Mouse (Mus musculus) spleen, adult 18-20 months (tissue): ENCODE results near the gene Ube2h.
"Not testable (repeated sequence)": the region's sequence is repeated elsewhere in the genome, so short reads cannot be mapped to it uniquely, and the experiment has no call there.

ENCODE experiments used
- DNase-seq, 2 experiments: peaks; one replicate each; pipeline ENCODE4 v3.0.0; 2022; ENCODE audit warnings: mixed read lengths in 2 of 2

The Ube2h gene

DNA sequence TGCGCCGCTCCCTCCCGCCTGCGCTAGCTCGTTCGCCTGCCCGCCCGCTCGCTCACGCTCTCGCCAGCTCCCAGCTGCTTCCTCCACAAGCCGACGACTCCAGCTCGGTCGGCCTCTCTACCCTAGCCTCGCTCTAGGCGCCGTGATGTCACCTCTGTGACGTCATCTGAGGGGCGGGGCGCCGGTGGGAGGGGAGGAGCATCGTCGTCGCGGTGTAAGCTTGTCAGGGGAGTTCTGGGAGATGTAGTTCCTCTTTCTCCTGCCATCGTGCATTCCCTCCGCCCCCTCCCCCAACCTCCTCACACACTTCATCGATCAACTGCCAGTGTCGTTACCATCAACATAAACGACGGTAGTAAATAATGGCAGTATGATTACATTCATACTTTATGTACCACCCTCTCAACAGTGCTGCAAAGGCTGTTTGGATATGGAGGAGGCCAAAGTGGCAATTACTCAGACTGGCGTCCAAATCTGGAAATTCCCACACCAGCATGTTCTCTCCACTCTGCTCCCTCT lies at the start of gene Ube2h:
Gene Ube2h (minus strand): TSS at position 141 of the 519 bp plus-strand sequence.
- peak; percentile 100 for DNase-seq

DNA sequence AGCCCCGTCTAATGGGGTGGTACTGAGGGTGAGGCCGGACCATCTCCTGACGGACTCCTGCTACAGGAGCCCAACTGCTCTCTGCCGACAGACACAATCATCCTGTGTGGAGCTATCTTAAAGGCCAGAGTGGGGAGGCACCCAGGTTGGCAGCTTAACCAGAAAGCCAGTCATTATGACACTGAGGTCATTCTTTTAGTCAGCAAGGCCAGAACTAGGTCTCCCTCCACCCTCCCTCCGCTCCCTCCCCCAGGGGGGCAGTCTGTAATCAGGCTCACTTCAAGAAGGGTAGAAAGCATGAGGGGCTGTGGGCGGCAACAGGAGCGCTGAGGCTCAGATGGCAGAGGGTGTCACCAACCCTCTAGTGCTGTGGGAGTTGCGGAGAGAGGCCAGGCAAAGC lies 49.3 kb upstream of the Ube2h start:
- no peak for DNase-seq

DNA sequence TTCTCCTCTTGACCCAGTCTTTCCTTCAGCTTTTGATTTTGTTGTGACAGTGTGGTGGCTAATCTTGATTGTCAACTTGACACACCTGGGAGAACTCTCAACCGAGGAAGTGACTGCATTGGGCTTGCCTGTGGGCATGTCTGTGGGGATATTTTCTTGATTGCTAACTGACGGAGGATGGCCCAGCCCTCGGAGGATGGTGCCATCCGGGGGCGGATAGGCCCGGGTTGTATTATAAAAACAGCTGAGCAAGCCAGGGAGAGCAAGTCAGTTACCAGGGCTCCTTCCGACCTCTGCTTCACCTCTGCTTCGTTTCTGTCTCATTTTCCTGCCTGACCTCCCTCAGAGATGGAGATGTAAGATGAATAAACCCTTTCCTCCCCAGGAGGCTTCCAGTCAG lies 48.4 kb upstream of the Ube2h start:
- no peak for DNase-seq

DNA sequence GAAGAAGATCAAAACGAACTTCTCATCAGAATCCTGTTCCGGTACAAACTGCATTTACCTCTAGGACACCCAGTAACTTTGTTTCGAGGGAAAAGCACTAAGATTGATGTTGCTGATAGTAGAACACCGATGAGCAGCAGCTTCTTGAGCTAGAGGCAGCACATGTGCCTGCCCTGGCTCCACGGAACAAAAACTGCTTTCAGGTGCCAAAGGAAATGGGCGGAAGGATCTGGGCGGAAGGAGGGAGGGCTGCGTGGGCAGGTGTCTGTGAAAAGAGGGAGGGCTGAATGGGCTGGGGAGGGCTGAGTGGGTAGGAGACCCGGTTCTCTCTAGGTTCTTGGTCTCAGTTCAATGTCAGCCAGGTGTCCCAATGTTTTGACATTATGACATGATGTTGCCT lies 47.0 kb upstream of the Ube2h start:
- DNase-seq: no peak

DNA sequence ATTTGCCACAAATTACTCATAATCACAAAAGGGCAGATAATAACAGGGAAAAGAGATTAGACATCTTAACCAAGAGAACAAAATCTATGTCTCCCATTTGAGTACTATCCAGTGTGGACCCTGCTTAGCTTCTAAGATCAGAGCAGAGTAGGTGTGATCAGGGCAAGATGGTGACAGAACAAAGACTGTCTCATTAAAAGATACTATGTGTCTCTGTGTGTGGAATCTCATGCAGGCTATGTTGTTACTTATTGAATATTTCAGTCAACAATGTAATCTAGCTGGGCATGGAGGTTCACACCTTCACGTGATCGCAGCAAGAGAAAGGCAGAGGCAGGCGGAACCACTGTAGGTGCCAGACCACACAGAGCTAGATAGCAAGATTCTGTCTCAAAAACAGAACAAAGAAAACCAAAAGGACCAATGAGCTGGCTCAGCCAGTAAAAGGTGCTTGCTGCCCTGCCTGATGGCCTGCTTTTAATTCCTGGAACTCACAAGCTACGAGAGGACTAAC lies 43.0 kb upstream of the Ube2h start:
- DNase-seq: no peak

DNA sequence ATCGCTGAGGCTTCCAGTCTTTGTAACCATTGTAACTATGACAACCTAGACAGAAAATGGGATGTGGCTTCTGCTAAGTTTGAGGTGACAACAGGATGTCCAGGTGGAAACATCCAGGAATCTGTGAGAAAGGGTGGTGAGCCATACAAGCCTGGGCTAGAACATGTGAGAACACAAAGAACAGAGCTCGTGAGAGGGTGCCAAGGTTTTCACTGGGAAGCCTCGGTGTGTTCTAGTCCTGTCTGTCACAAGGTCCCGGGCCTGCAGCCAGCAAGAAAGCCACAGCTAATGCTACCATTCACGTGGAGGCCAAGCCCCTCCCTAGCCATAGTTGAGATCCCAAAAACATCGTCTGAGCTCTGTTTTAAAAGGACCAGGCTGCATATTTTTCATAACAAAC lies 42.4 kb upstream of the Ube2h start:
- no peak for DNase-seq

DNA sequence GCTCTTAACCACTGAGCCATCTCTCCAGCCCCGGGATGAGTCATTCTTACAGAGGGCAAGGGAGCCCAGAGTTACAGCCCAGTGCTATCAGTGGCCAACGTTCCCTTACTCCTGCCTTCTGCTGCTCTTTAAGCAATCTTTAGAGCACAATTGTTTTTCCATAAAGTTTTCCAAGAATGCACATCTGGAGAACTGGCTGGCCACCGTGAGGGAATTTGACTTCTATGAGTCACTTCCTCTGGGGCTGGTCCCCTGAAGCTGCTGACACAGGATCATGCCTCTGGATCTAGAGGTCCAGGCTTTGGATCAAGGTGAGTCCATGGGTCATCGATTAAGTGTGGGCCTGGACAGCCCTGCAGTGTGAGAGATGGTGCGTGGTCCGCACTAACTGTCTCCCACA lies 39.7 kb upstream of the Ube2h start:
- DNase-seq: no peak

DNA sequence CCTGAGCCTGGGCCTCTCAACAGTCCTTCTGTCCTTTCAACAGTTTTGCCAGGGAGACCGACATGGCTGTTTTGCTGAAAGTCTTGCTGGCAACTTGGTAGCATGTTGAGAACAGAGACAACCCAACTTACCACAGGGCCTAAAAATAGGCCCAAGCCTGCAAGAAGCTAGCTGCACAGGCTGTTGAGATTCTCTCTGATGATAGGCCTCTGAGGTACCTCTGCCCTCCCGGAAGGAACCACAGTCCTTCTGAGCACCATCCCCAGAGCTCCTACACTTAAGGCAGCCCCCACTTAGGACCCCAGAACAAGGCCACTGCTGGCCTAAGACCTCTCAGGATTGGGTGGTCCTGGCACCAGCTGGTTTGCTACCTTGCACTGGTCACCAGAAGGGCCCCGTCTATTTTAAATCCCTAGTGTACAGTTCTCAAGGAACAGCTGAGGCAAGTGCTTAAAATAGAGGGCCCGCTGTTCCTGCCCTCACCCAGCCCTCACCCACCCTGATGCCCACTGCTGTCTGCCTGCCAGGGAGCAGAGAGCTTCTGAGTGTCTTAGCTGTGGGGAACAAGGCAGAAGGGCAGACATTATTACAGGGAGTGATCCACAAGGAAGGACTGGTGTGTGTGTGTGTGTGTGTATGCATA lies 36.0 kb upstream of the Ube2h start:
- DNase-seq: no peak

DNA sequence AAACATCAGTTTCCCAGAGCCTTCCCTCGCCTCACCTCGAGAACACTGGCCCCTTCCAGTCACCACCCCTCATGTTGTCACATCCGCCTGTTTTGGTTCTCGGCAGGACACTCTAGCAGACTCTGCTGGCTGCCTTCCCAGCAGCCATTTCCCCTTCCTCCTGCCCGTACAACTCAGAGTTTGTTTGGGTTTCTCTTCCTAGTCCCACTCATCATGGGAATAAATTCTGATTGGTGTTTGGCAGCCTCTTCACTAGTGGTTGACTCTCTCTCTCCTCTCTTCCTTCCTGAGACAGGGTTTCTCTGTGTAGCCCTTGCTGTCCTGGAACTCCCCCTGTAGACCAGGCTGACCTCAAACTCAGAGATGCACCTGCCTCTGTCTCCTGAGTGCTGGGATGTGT lies 32.6 kb upstream of the Ube2h start:
- DNase-seq: peak; percentile 48 to 49

DNA sequence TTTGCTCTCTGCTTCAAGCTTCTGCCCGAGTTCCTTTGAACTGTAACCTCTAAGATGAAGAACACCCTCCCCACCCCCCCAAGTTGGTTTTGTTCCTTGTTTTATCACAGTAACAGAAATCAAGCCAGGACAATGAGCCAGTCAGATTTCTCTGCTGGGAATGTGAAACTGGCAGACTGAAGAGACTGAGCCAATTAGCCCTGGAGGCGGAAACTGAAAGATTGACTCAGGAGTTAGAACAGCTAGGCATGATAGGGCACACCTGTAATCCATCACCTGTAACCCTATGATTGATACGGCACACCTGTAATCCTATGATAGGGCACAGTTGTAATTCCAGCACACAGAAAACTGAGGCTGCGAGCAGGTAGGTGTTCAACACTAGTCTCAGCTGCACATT lies 27.9 kb upstream of the Ube2h start:
- DNase-seq: no peak

DNA sequence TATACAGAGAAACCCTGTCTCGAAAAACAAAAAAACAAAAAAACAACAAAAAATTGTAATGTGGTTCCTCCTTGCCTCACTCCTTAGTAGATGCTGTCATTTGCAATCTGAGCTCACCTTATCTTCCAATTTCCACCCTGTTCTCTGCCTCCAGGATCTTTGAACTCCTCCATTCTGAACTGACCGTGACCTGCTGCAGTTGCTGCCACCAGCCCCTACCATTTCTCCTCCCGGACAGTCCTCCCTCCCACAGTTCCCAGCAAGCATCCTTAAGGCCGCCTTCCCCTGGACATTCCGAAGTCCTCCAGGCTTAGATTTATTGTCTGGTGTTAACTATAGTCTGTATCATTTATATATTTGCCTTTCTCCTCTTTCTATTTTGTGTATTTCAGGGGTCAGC lies 26.4 kb upstream of the Ube2h start:
- DNase-seq: no peak

DNA sequence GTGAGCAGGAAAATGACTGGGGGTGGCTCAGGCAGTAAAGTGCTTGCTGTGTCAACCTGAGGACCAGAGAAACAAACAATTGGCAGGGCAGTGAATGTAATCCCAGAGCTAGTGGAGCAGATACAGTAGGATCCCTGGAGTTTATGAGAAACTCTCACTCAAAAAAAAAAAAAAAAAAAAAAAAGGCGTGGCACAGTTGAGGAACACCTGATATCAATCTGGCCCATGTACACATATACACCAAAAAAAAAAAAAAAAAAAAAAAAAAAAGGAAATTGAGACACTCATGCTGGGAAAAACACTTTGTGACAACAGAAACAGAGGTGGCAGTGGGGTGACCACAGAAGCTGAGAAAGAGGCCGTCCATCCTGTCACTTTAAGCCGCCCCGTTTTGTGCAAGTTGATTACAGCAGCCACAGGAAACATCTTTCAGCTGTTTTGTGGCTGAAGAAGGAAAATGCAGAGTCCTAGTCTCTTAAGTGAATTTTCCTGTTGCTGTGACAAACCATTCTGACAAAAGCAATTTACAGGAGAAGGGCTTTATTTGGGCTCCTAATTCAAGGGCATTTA lies 21.7 kb upstream of the Ube2h start:
- DNase-seq: no peak

DNA sequence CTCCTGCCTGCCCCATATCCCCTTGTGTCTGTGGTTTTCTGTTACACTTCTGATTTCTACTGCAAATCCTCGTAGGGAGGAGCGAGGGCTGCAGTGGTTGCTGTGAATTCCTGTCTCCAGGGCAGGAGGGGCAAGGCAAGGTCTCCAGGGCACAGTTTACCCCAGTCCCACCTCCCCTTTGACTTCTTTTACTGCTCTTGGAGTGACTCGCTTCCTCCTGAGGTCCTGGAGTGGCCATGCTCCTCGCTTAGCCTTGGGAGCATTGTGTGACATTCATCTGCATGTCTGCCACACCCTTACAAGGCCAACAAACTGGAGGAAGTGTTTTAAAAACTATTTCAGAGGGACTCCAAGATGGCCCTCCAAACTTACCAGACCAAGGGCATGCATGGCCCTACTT lies 16.7 kb upstream of the Ube2h start:
- no peak for DNase-seq

DNA sequence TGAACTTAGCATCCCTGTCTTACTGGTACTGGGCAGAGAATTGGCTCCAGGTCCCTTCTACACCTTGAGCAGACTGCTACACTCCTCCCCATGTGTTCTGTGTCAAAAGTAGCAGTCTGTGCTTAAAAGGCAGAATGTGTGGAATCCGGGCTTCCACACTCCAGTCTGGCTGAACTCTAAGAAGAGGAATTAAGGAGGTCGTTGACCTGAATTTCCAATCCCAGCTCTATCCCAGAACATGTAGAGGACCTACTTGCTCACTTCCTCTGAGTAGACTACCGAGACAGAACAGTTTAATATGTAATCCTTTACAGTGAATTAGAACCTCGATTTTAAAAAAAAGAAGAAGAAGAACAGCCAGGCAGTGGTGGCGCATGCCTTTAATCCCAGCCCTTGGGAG lies 14.9 kb upstream of the Ube2h start:
- DNase-seq: no peak

DNA sequence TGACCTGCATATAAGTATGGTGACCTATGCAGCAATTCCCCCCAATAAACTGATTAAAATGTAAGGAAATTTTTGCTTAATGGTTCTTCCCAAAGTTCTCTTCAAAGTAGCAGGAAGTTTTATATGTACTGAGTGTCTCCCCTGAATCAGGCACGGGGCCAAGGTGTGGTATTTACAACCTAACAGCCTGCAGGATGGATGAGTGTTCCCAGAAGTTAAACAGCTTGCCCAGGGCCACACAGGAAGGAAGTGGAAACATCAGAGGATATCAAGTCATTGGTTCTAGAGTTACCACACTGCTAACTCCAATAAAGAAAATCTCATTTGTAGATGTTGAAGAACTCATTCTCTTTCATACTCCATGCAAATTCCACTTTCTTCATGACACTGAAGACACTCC lies 7.7 kb upstream of the Ube2h start:
- no peak for DNase-seq

DNA sequence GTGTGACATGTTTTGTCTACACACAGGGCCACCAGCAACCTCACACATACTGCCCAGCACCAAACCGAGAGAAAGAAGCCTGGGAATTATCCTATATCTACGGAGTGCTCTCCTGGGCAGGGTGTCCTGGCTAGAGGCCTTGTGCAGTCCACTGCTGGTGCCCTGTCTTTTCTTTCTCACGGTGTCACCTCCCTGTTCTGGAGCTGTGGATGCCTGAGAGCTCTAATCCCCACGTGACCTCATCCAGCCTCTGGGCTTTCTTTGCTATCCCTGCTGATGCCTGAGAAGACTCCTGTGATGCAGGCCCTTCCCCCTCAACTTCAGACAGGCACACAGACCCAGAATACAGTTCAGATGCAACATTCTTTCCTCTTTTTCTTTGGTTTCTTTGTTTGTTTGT lies 4.4 kb upstream of the Ube2h start:
- DNase-seq: no peak

DNA sequence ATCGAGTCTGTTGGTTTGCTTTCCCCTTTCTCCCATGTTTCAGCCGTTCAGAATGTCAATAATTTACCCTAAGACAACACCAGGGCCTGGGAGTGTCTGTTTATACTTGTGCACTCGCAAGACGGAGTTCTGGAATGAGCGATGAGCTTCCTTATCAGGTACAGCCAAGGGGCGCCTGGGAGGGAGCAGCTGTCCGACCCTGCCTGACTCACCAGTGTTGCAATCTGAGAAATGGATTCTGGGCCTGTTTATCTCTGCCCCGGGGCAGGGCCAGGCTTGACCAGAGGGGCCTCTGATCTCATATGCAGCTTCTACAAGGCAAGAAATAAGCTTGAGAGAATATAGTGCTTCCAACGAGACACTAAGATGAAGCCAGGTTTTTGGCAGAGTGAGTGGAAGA lies 3.4 kb upstream of the Ube2h start:
- no peak for DNase-seq

DNA sequence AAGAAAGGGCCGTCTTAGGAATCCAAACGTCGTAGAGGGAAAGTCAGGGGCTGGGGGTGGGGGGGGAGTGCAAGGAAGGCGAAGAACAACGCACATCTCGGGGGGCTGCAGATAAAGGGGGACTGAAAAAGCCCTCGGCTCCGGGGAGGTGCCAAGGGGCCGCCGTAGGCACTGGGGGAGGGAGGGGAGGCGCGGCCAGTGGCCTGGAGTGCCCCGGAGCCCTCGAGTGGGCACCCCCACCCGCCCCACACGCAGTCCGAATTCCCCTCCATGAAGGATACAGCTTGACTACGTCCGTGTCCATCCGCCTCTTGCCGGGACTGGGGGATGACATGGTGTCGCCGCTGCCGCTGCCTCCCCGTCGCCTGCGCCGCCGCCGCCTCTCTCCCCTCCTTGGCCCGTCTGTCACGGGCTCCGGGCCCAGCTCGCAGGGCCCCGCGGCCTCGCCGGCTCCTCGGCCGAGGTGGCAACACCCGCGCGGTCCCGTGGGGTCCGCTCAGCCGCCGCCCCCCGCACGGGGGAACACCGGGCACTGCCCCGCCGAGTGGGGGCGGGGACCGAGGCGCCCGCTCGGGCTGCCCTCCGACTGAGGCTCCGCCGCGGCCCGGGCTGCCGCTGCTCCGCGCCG lies 454 bp downstream of the Ube2h start:
- DNase-seq: not testable (repeated sequence)

DNA sequence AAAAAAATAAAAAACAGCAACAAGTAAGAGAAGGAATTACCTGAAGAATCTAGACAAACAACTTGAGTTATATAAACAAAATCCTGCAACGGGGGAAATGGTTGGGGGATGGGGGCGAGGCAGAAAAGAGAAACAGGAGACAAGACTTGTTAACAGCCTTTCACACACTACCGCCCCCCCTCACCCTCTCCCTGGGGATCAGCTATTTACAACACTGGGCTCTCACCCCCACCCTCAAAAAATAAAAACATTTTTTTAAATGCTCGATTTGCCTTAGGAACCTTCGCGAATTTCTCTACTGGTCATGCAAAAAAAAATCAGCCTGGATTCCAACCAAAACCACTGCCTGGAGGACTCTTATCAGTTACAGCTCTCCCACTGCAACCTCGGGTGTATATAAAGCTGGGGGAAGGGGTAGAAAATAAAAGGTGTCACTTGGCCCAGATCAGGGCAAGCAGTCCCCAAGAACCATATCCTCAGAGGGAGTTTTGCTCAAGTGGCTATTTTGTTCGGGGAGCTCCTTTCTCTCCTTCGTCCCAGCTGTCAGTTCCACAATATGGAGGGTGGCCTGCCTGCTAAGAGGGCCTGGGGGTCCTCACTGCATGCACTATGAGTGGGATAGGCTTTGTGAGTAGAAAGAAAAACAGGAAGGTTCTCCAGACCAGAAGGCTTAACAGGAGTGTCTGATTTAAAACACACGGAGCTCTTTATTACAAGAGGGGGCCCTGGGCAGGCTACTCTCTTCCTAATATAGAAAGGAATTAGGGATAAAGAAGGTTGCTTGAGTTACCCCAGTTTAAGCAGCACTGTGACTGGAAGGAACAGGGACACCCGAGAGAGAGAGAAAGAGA lies 1.3 kb downstream of the Ube2h start:
- DNase-seq: peak; percentile 36 to 52

DNA sequence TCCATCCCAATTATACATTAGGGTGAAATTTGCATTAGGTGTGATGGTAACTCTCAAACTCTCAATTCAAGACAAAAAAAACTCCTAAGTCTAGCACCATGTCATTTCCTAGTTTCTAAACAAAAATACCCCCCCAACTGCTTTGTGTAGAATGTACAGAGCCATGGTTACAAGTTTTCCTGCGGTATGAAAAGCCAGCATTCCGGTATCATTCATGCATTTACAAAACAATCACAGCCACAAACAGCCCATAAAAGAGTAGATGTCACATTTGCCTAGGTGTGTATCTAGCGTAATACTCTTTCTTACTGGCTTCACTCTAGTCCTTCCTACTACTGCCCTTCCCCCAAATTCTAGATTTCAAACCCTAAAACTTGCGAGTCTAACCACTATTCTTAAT lies 2.2 kb downstream of the Ube2h start:
- no peak for DNase-seq

DNA sequence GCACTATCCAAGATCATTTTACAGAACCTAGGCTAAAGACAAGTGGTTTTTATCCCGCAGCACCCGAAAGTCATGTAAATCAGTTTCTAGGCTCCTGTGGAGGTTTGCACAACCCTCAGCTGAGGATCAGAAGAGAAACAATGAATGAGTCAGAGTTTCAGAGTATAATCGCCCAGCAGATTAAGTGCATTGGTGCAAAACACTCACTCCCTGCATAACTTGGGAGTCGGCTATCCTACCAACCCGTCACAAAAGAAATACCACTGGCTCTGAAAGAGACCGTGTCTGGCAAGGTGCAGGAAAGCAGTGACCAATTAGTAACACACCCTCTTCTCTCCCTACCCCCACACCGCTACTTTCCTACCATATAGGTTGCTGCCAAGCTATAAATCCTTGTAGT lies 3.4 kb downstream of the Ube2h start:
- DNase-seq: no peak

DNA sequence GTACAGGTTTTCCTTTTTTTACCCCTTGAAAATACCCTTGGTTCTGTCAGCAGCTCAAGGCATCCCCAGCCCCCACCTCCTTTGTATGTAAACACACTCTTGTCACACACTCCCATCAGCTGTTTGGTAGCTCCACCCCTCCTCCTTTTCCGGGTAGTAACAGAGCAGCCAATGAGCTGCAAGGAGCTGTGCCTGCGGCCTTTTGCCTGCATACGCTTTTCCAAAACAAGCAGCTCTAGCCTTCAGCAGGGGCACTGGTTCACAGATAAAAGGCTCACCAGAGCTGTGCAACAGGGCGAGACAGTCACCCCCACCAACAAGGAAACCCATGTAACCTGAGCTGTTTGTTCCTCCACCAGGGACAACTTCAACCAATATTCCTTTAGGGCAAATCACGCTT lies 4.0 kb downstream of the Ube2h start:
- peak; percentile 60 to 66 for DNase-seq

DNA sequence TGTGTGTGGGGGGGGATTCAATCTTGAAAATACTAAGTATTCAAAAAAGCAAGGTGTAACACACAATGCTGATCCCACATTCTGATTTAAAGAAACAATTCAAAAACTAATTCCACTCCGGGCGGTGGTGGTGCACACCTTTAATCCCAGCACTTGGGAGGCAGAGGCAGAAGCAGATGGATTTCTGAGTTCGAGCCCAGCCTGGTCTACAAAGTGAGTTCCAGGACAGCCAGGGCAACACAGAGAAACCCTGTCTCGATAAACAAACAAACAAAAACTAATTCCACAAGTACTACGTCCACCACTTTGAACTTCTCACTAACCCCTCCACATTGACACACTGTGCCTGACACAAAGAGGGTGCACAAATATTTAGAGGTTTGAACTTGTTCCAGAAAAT lies 4.7 kb downstream of the Ube2h start:
- no peak for DNase-seq
